Mouse (Mus musculus) forebrain, embryonic 16.5 days (tissue): ENCODE data around the gene Ptgds. TPM values are rescaled to one million over a fixed set of nuclear protein-coding genes. Genes with fewer than 3 reads are reported as not detected.

Experiments used
- ATAC-seq: fragments of 200-750 bp; cut with Nextera tagmentation; 2 replicates; pipeline ENCODE4 v1.8.0; 2017; ENCODE audit warnings: mild to moderate bottlenecking, moderate library complexity
- H3K27ac ChIP-seq: fragments of 300-500 bp; sonication (generic); 2 replicates; pipeline ENCODE4 v1.5.1; 2014; ENCODE audit warnings: low read length, control low read depth
- H3K27me3 ChIP-seq: fragments of 300-500 bp; sonication (generic); replicated peaks from 2 replicates; pipeline ENCODE4 v1.6.1; 2014; ENCODE audit warnings: low read length; ENCODE audit not compliant: control insufficient read depth, insufficient read depth
- H3K36me3 ChIP-seq: fragments of 300-500 bp; sonication (generic); 2 replicates; pipeline ENCODE4 v1.6.1; 2014; ENCODE audit not compliant: control insufficient read depth, insufficient read depth
- H3K4me1 ChIP-seq: fragments of 300-500 bp; sonication (generic); replicated peaks from 2 replicates; pipeline ENCODE4 v1.6.1; 2014; ENCODE audit warnings: low read length; ENCODE audit not compliant: control insufficient read depth, insufficient read depth
- H3K4me2 ChIP-seq: fragments of 300-500 bp; sonication (generic); 2 replicates; pipeline ENCODE4 v1.6.1; 2014; ENCODE audit warnings: mild to moderate bottlenecking, low read length, control low read depth
- H3K4me3 ChIP-seq: fragments of 300-500 bp; sonication (generic); replicated peaks from 2 replicates; pipeline ENCODE4 v1.5.1; 2014; ENCODE audit warnings: mild to moderate bottlenecking, low read length, control low read depth
- H3K9ac ChIP-seq: fragments of 300-500 bp; sonication (generic); replicated peaks from 2 replicates; pipeline ENCODE4 v1.6.1; 2014; ENCODE audit warnings: low read depth, low read length, control low read depth
- H3K9me3 ChIP-seq: fragments of 300-500 bp; sonication (generic); 2 replicates; pipeline ENCODE4 v1.6.1; 2016; ENCODE audit warnings: low read length; ENCODE audit not compliant: control insufficient read depth
- WGBS: fragments of 180-500 bp; shearing (Covaris S2); extraction: QIAGEN DNeasy Blood & Tissue Kit; methylation state at CpG from one replicate; pipeline ENCODE4 v1.1.7; 2014; 5-methylcytosine and 5-hydroxymethylcytosine counted together
- polyA plus RNA-seq: library from polyadenylated mRNA; unstranded; fragments of >200 nt; fragmentation: Nextera tagmentation; extraction: Ambion mirVana; gene quantifications from 2 replicates; pipeline ENCODE4 v1.2.1, GENCODE M21; 2015

The Ptgds gene
- 212 and 217 TPM in 2 replicates for polyA plus RNA-seq

- ATAC-seq: no peak; the same call in 1 of the 2 replicates
- Histone ChIP-seq H3K9ac (no peak within 1 kb of the TSS), H3K4me2 (no peak within 1 kb of the TSS), H3K4me3 (no peak within 1 kb of the TSS), H3K36me3 (no peaks in the 10 kb centered on the region), H3K27ac (peak within 1 kb of the TSS; percentile 9; the same call in 1 of the 2 replicates), H3K4me1 (peaks cover 8% of the 10 kb centered on the region; the same call in 1 of the 2 replicates), H3K27me3 (no peaks in the 10 kb centered on the region), H3K9me3 (no peaks in the 10 kb centered on the region)
- WGBS: 72% methylated on average over 6 of the region's 6 CpGs
Measured at GRCm38 (mm10) chr2:25469969-25470368, at the start of gene Ptgds. Gene Ptgds, minus strand, starts transcription at chr2:25470046.

- Histone ChIP-seq H3K9ac (no peak overlapping the region), H3K4me1 (no peaks in the 10 kb centered on the region)
- 71% methylated on average over 3 of the region's 3 CpGs for WGBS
Measured at GRCm38 (mm10) chr2:25509912-25510311, 40.1 kb upstream of the Ptgds start.

GRCm38 (mm10) chr2:25506964-25507363 lies 37.1 kb upstream of the Ptgds start:
- H3K27me3 ChIP-seq: no peaks in the 10 kb centered on the region
- no peak overlapping the region for H3K9ac ChIP-seq
- H3K4me2 ChIP-seq: no peak overlapping the region
- H3K4me3 ChIP-seq: no peak overlapping the region
- 32% methylated on average over 5 of the region's 5 CpGs for WGBS
- ATAC-seq: no peak; the same call in 1 of the 2 replicates
- H3K9me3 ChIP-seq: no peaks in the 10 kb centered on the region
- peaks cover 2% of the 10 kb centered on the region for H3K4me1 ChIP-seq
- H3K27ac ChIP-seq: no peak overlapping the region
- H3K36me3 ChIP-seq: peaks cover 15% of the 10 kb centered on the region

More at GRCm38 (mm10) chr2:25509912-25510311, 40.1 kb upstream of the Ptgds start:
- Histone ChIP-seq H3K27ac (no peak overlapping the region), H3K36me3 (peaks cover 2% of the 10 kb centered on the region), H3K27me3 (no peaks in the 10 kb centered on the region), H3K4me2 (no peak overlapping the region), H3K9me3 (no peaks in the 10 kb centered on the region), H3K4me3 (no peak overlapping the region)
- no peak for ATAC-seq

GRCm38 (mm10) chr2:25505860-25506259 lies 36.0 kb upstream of the Ptgds start:
- Histone ChIP-seq H3K9me3 (no peaks in the 10 kb centered on the region), H3K4me2 (no peak overlapping the region)

GRCm38 (mm10) chr2:25505000-25505399 lies 35.2 kb upstream of the Ptgds start:
- Histone ChIP-seq H3K4me1 (peaks cover 13% of the 10 kb centered on the region), H3K4me2 (no peak overlapping the region), H3K27ac (no peak overlapping the region), H3K9ac (no peak overlapping the region), H3K4me3 (no peak overlapping the region), H3K9me3 (no peaks in the 10 kb centered on the region), H3K36me3 (peaks cover 15% of the 10 kb centered on the region), H3K27me3 (no peaks in the 10 kb centered on the region)
- 86% methylated on average over 1 of the region's 1 CpGs for WGBS
- ATAC-seq: no peak

More at GRCm38 (mm10) chr2:25505860-25506259, 36.0 kb upstream of the Ptgds start:
- Histone ChIP-seq H3K27me3 (no peaks in the 10 kb centered on the region), H3K9ac (no peak overlapping the region), H3K36me3 (peaks cover 15% of the 10 kb centered on the region), H3K4me3 (no peak overlapping the region), H3K4me1 (peaks cover 10% of the 10 kb centered on the region), H3K27ac (no peak overlapping the region)
- ATAC-seq: no peak
- WGBS: 91% methylated on average over 4 of the region's 4 CpGs

GRCm38 (mm10) chr2:25504538-25504937 lies 34.7 kb upstream of the Ptgds start:
- WGBS: 89% methylated on average over 19 of the region's 19 CpGs
- no peak overlapping the region for H3K9ac ChIP-seq
- H3K4me2 ChIP-seq: no peak overlapping the region
- no peaks in the 10 kb centered on the region for H3K9me3 ChIP-seq
- H3K36me3 ChIP-seq: peaks cover 15% of the 10 kb centered on the region
- no peak overlapping the region for H3K4me3 ChIP-seq
- ATAC-seq: no peak
- no peaks in the 10 kb centered on the region for H3K27me3 ChIP-seq
- peaks cover 13% of the 10 kb centered on the region for H3K4me1 ChIP-seq
- no peak overlapping the region for H3K27ac ChIP-seq

- ATAC-seq: no peak
- Histone ChIP-seq H3K27me3 (no peaks in the 10 kb centered on the region), H3K4me3 (no peak overlapping the region), H3K36me3 (peaks cover 15% of the 10 kb centered on the region), H3K27ac (no peak overlapping the region), H3K4me1 (peaks cover 13% of the 10 kb centered on the region), H3K4me2 (no peak overlapping the region), H3K9ac (no peak overlapping the region), H3K9me3 (no peaks in the 10 kb centered on the region)
- WGBS: 89% methylated on average over 3 of the region's 3 CpGs
Measured at GRCm38 (mm10) chr2:25502726-25503125, 32.9 kb upstream of the Ptgds start.

- 75% methylated on average over 20 of the region's 20 CpGs for WGBS
- ATAC-seq: no peak
Measured at GRCm38 (mm10) chr2:25501593-25502486, 32.0 kb upstream of the Ptgds start, which contains the start of gene C8g. Gene C8g, minus strand, starts transcription at chr2:25501719.

GRCm38 (mm10) chr2:25500576-25501405 lies 30.9 kb upstream of the Ptgds start, which contains the start of gene Fbxw5:
Gene Fbxw5, plus strand, starts transcription at chr2:25500750.
- peak; percentile 93 for ATAC-seq
- peak within 1 kb of the TSS; percentile 93 for H3K9ac ChIP-seq
- H3K4me1 ChIP-seq: peaks cover 13% of the 10 kb centered on the region
- H3K4me3 ChIP-seq: peak within 1 kb of the TSS; percentile 85
- peaks cover 15% of the 10 kb centered on the region for H3K36me3 ChIP-seq
- H3K9me3 ChIP-seq: no peaks in the 10 kb centered on the region
- H3K27ac ChIP-seq: peak within 1 kb of the TSS; percentile 37
- H3K27me3 ChIP-seq: no peaks in the 10 kb centered on the region
- under 1% methylated on average over 36 of the region's 44 CpGs for WGBS
- peak within 1 kb of the TSS; percentile 99 for H3K4me2 ChIP-seq

More at GRCm38 (mm10) chr2:25501593-25502486, 32.0 kb upstream of the Ptgds start, which contains the start of gene C8g:
- peak within 1 kb of the TSS; percentile 85 for H3K4me3 ChIP-seq
- peaks cover 15% of the 10 kb centered on the region for H3K36me3 ChIP-seq
- H3K4me2 ChIP-seq: peak within 1 kb of the TSS; percentile 99
- no peaks in the 10 kb centered on the region for H3K27me3 ChIP-seq
- H3K9me3 ChIP-seq: no peaks in the 10 kb centered on the region
- H3K4me1 ChIP-seq: peaks cover 13% of the 10 kb centered on the region
- peak within 1 kb of the TSS; percentile 93 for H3K9ac ChIP-seq
- H3K27ac ChIP-seq: peak within 1 kb of the TSS; percentile 37
